Mouse (Mus musculus): ENCODE measurements around the gene Tssk3. TPM values are rescaled to one million over a fixed set of nuclear protein-coding genes. Genes with fewer than 3 reads are reported as not detected.

Gene Tssk3
- polyA plus RNA-seq, 2 experiments, result not detected

DNA sequence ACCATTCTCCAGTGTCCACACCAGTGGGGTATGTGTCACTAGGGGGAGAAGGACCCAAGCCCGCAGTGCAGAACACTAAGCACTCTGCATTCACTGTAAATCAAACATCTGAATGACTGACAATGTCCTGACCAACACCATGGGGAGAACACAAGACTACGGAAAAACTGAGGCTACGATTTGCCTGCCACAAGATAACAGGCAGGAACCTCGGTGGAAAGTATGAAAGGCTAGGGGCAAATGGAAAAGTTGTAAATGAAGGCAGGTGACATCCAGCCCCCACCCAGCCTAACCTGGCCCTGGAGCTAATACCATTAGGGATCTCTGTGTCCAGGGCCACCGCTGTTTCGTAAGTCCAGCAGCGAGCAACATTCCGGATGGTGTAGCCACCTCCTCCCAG is 27.7 kb upstream of the Tssk3 start:
- Histone ChIP-seq H3K4me3 (ENCODE audit: insufficient read depth in 1 of 2, low read depth in 2 of 2, low read length in 2 of 2) (no peak overlapping the region), H3K27ac (no peak overlapping the region), H3K9ac (replicated peaks) (no peak overlapping the region), H3K27me3 (ENCODE audit: control insufficient read depth, insufficient read depth, low read length) (peaks cover 3% of the 10 kb centered on the region), H3K9me3 (ENCODE audit: control insufficient read depth, low read length) (no peaks in the 10 kb centered on the region), H3K36me3 (replicated peaks; ENCODE audit: control insufficient read depth, insufficient read depth, low read depth) (peaks cover 53% of the 10 kb centered on the region), H3K4me1 (replicated peaks; ENCODE audit: control insufficient read depth in 2 of 2, insufficient read depth in 2 of 2, low read length in 1 of 2) (no peaks in the 10 kb centered on the region), H3K4me2 (ENCODE audit: low read depth) (no peak overlapping the region)
- ATAC-seq (ENCODE audit: insufficient read depth) (no peak), DNase-seq (ENCODE audit: low read depth in 3 of 3, low spot score in 3 of 3) (no peak)
- TF ChIP-seq CTCF (IDR thresholded peaks at IDR 0.05; ENCODE audit: low read depth) (no peak), EP300 (IDR thresholded peaks at IDR 0.05; ENCODE audit: low read depth) (no peak)
- WGBS (ENCODE audit: insufficient replicate concordance), result 90% methylated on average over 8 of the region's 8 CpGs

DNA sequence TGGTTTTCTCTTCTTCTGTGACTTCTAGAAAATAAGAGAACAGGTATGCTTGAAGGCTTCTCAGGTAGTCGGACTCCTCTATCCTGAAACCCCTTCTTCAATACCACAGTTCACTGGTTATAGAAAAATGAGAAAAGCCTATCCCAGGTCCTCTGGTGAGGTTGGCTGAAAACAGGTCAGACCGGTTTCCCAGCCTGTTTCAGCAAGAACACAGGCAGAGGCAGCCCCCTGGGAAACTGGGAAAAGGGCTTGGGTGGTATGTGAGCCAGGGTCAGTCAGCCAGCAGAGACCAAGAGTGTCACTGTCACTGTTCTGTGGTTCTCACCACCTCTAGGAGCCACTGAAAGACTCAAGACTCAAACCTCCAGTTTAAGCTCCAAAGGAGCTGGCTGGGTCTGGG is 26.1 kb upstream of the Tssk3 start:
- H3K4me1 ChIP-seq (replicated peaks; ENCODE audit: control insufficient read depth in 2 of 2, insufficient read depth in 2 of 2, low read length in 1 of 2), result peaks cover 0 to 5% of the 10 kb centered on the region in 2 experiments; a peak in 1 of 4 replicates
- no peaks in the 10 kb centered on the region for H3K9me3 ChIP-seq (ENCODE audit: control insufficient read depth, low read length)
- 61% methylated on average over 2 of the region's 2 CpGs for WGBS (ENCODE audit: insufficient replicate concordance)
- peaks cover 37% of the 10 kb centered on the region for H3K36me3 ChIP-seq (replicated peaks; ENCODE audit: control insufficient read depth, insufficient read depth, low read depth)
- DNase-seq (ENCODE audit: low read depth in 3 of 3, low spot score in 3 of 3) (no peak), ATAC-seq (ENCODE audit: insufficient read depth) (no peak)
- TF ChIP-seq CTCF (IDR thresholded peaks at IDR 0.05; ENCODE audit: low read depth) (no peak), EP300 (IDR thresholded peaks at IDR 0.05; ENCODE audit: low read depth) (no peak)
- H3K4me3 ChIP-seq (ENCODE audit: insufficient read depth in 1 of 2, low read depth in 2 of 2, low read length in 2 of 2), result no peak overlapping the region
- no peak overlapping the region for H3K9ac ChIP-seq (replicated peaks)
- H3K4me2 ChIP-seq (ENCODE audit: low read depth), result no peak overlapping the region
- peaks cover 13% of the 10 kb centered on the region for H3K27me3 ChIP-seq (ENCODE audit: control insufficient read depth, insufficient read depth, low read length)
- no peak overlapping the region for H3K27ac ChIP-seq

DNA sequence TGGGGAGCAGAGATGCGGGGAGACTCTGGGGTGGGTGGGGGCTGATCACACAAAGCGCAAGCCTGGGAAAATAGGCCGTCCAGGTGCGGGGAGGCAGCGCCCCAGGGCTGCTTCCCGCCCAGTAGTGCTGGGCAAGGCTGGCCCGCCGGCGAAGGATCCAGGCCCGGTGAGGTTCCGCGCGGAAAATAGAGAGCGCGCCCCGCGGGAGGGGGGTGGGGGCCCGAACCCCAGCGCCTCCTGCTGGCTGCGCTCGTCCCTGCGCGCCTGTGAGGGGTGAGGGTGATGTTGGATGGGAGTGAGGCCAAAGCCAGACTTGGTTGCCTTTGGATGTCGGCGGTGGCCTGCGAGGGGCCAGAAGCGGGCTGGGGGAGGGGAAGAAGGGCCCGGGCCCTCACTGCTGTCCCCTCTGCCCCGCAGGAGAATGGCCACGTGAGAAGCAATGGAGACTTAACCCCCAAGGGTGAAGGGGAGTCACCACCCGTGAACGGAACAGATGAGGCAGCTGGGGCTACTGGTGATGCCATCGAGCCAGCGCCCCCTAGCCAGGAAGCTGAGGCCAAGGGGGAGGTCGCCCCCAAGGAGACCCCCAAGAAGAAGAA is 23.6 kb upstream of the Tssk3 start:
- peak overlapping the region; percentile 97 for H3K4me2 ChIP-seq (ENCODE audit: low read depth)
- no peaks in the 10 kb centered on the region for H3K9me3 ChIP-seq (ENCODE audit: control insufficient read depth, low read length)
- peak overlapping the region; percentile 72 for H3K9ac ChIP-seq (replicated peaks)
- WGBS (ENCODE audit: insufficient replicate concordance), result under 1% methylated on average over 33 of the region's 35 CpGs
- peaks cover 0 to 5% of the 10 kb centered on the region in 2 experiments; a peak in 1 of 4 replicates for H3K4me1 ChIP-seq (replicated peaks; ENCODE audit: control insufficient read depth in 2 of 2, insufficient read depth in 2 of 2, low read length in 1 of 2)
- peak overlapping the region; percentile 52 to 75 for H3K4me3 ChIP-seq (ENCODE audit: insufficient read depth in 1 of 2, low read depth in 2 of 2, low read length in 2 of 2)
- no peak overlapping the region for H3K27ac ChIP-seq
- peaks cover 13% of the 10 kb centered on the region for H3K27me3 ChIP-seq (ENCODE audit: control insufficient read depth, insufficient read depth, low read length)
- TF ChIP-seq EP300 (IDR thresholded peaks at IDR 0.05; ENCODE audit: low read depth) (no peak), CTCF (IDR thresholded peaks at IDR 0.05; ENCODE audit: low read depth) (peak; percentile 86)
- ATAC-seq (ENCODE audit: insufficient read depth) (peak; percentile 61), DNase-seq (ENCODE audit: low read depth in 3 of 3, low spot score in 3 of 3) (peak in 1 of 3 experiments; percentile 35)
- H3K36me3 ChIP-seq (replicated peaks; ENCODE audit: control insufficient read depth, insufficient read depth, low read depth), result peaks cover 24% of the 10 kb centered on the region

DNA sequence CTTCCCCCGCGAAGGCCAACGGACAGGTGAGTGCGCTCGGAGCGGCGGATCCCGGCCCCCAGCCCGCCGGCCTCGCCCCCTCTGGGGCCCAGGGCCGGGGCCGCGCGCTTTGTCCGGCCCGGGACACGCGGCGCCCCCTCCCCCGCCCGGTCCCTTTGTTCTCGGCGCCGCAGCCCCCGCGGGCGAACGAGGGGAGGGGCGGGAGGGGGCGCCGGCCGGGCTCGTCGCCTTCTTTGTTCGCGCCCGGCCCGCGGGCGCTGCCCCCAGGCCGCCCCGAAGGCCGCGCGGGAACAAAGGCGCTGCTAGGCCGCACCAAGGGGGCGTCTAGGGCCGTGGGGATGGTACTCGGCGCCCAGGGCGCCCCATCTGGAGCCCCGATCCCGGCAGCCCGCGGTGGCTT is 23.1 kb upstream of the Tssk3 start:
- under 1% methylated on average over 36 of the region's 57 CpGs for WGBS (ENCODE audit: insufficient replicate concordance)
- H3K27ac ChIP-seq, result no peak overlapping the region
- TF ChIP-seq EP300 (IDR thresholded peaks at IDR 0.05; ENCODE audit: low read depth) (no peak), CTCF (IDR thresholded peaks at IDR 0.05; ENCODE audit: low read depth) (no peak)
- peak overlapping the region; percentile 97 for H3K4me2 ChIP-seq (ENCODE audit: low read depth)
- DNase-seq (ENCODE audit: low read depth in 3 of 3, low spot score in 3 of 3) (no peak), ATAC-seq (ENCODE audit: insufficient read depth) (peak; percentile 32)
- peaks cover 22% of the 10 kb centered on the region for H3K36me3 ChIP-seq (replicated peaks; ENCODE audit: control insufficient read depth, insufficient read depth, low read depth)
- peak overlapping the region; percentile 72 for H3K9ac ChIP-seq (replicated peaks)
- peaks cover 13% of the 10 kb centered on the region for H3K27me3 ChIP-seq (ENCODE audit: control insufficient read depth, insufficient read depth, low read length)
- no peaks in the 10 kb centered on the region for H3K9me3 ChIP-seq (ENCODE audit: control insufficient read depth, low read length)
- peak overlapping the region; percentile 52 to 75 for H3K4me3 ChIP-seq (ENCODE audit: insufficient read depth in 1 of 2, low read depth in 2 of 2, low read length in 2 of 2)
- H3K4me1 ChIP-seq (replicated peaks; ENCODE audit: control insufficient read depth in 2 of 2, insufficient read depth in 2 of 2, low read length in 1 of 2), result peaks cover 0 to 5% of the 10 kb centered on the region in 2 experiments; a peak in 1 of 4 replicates

DNA sequence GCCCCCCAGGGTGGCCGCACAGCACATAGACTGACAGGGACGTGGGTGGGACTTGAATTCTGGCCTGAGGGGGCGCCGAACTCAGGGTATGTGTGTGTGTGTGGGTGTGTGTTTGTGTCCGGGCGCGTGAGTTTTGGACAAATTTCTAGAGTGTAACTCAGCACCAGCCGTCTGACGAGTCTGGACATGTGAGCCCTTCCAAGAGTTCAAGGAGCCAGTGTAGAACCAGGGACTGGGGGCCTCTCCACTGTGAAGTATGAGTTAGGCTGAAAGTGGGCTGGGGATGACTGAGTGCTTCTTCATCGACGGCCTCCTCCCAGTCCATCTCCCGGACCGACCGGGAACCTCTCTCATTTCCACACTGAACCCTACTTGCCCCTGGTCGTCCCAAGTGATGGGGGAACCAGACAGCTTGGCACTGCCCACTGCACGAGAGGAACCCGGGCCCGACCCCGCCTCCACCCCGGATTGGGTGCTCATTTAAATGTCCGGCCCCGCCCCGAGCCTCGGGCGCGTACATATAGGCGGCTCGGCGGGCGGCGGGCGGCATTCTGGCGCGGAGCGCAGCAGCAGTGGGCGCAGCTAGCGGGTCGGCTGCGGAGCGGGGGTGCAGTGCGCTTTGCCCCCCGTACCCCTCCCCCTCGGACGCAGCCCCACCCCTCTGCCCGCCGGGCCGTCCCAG is 22.4 kb upstream of the Tssk3 start, which contains the start of gene Marcksl1:
Gene Marcksl1 (plus strand): TSS at position 496 of the 682 bp plus-strand sequence.
- peaks cover 0 to 5% of the 10 kb centered on the region in 2 experiments; a peak in 1 of 4 replicates for H3K4me1 ChIP-seq (replicated peaks; ENCODE audit: control insufficient read depth in 2 of 2, insufficient read depth in 2 of 2, low read length in 1 of 2)
- TF ChIP-seq EP300 (IDR thresholded peaks at IDR 0.05; ENCODE audit: low read depth) (no peak), CTCF (IDR thresholded peaks at IDR 0.05; ENCODE audit: low read depth) (no peak)
- WGBS (ENCODE audit: insufficient replicate concordance), result 6% methylated on average over 47 of the region's 47 CpGs
- H3K27me3 ChIP-seq (ENCODE audit: control insufficient read depth, insufficient read depth, low read length), result peaks cover 13% of the 10 kb centered on the region
- H3K4me2 ChIP-seq (ENCODE audit: low read depth), result peak within 1 kb of the TSS; percentile 97
- ATAC-seq (ENCODE audit: insufficient read depth) (peak; percentile 75), DNase-seq (ENCODE audit: low read depth in 3 of 3, low spot score in 3 of 3) (peak; percentile 49 to 58 (median 55))
- no peak within 1 kb of the TSS for H3K27ac ChIP-seq
- peaks cover 17% of the 10 kb centered on the region for H3K36me3 ChIP-seq (replicated peaks; ENCODE audit: control insufficient read depth, insufficient read depth, low read depth)
- H3K4me3 ChIP-seq (ENCODE audit: insufficient read depth in 1 of 2, low read depth in 2 of 2, low read length in 2 of 2), result peak within 1 kb of the TSS; percentile 52 to 75
- H3K9ac ChIP-seq (replicated peaks), result peak within 1 kb of the TSS; percentile 72
- H3K9me3 ChIP-seq (ENCODE audit: control insufficient read depth, low read length), result no peaks in the 10 kb centered on the region

All from liver, embryonic 14.5 days (tissue).